Mouse (Mus musculus) erythroblast, embryonic 14.5 days (primary cell): ENCODE results near the gene Mrpl12. TPM values are rescaled to one million over a fixed set of nuclear protein-coding genes. Genes with fewer than 3 reads are reported as not detected.

Experiments used
- H3K27me3 ChIP-seq: 2 replicates; pipeline ENCODE4 v1.6.1; 2012; ENCODE audit warnings: inconsistent platforms; ENCODE audit not compliant: control insufficient read depth
- H3K36me3 ChIP-seq: 2 replicates; pipeline ENCODE4 v1.6.1; 2012; ENCODE audit warnings: mild to moderate bottlenecking, inconsistent platforms; ENCODE audit not compliant: control insufficient read depth
- H3K4me1 ChIP-seq: 2 replicates; pipeline ENCODE4 v1.6.1; 2012; ENCODE audit warnings: inconsistent platforms; ENCODE audit not compliant: control insufficient read depth
- H3K4me3 ChIP-seq: replicated peaks from 2 replicates; pipeline ENCODE3; 2012; ENCODE audit warnings: moderate library complexity, mild to moderate bottlenecking, inconsistent platforms
- H3K9me3 ChIP-seq: 2 replicates; pipeline ENCODE4 v1.6.1; 2012; ENCODE audit warnings: low read length, inconsistent platforms, mixed read lengths; ENCODE audit not compliant: control insufficient read depth
- GATA1 ChIP-seq: IDR thresholded peaks from 2 replicates; pipeline ENCODE4 v1.6.1; 2012; ENCODE audit warnings: low read length, inconsistent platforms, mixed read lengths
- TAL1 ChIP-seq: IDR thresholded peaks from 3 replicates; pipeline ENCODE4 v1.6.1; 2012; ENCODE audit warnings: low read length, inconsistent platforms, mixed read lengths
- polyA plus RNA-seq: library from polyadenylated mRNA; stranded (reverse); fragments of >175 nt; gene quantifications from 2 replicates; pipeline ENCODE4 v1.2.3, GENCODE M21; 2012

The Mrpl12 gene
- polyA plus RNA-seq, 1 experiment = 16.8 TPM

- TF ChIP-seq TAL1 = no peak
- no peak for TF ChIP-seq GATA1
- H3K4me1 ChIP-seq = peaks cover 10% of the 10 kb centered on the region
- peaks cover 49% of the 10 kb centered on the region for H3K27me3 ChIP-seq
- no peak overlapping the region for H3K4me3 ChIP-seq
- H3K9me3 ChIP-seq = peaks cover 5% of the 10 kb centered on the region; the same call in 1 of the 2 replicates
- H3K36me3 ChIP-seq = peaks cover 2% of the 10 kb centered on the region; the same call in 1 of the 2 replicates
Measured at GRCm38 (mm10) chr11:120535804-120536203, 51.4 kb downstream of the Mrpl12 start.

GRCm38 (mm10) chr11:120538485-120538884 is 54.1 kb downstream of the Mrpl12 start:
- peaks cover 9% of the 10 kb centered on the region for H3K4me1 ChIP-seq
- no peaks in the 10 kb centered on the region for H3K9me3 ChIP-seq
- H3K36me3 ChIP-seq = peaks cover 13% of the 10 kb centered on the region
- peaks cover 22% of the 10 kb centered on the region for H3K27me3 ChIP-seq
- no peak overlapping the region for H3K4me3 ChIP-seq
- no peak for TF ChIP-seq GATA1
- TF ChIP-seq TAL1 = no peak

Other genes with a start within 250 kb of the Mrpl12 start
- gene Actg1, start 136.1 kb upstream of the Mrpl12 start, polyA plus RNA-seq = 9.0 TPM in 2 replicates
- not detected in 2 replicates for gene Fscn2, start 123.1 kb upstream of the Mrpl12 start, polyA plus RNA-seq
- 1.2 and 2.2 TPM in 2 replicates for gene Faap100, start 105.8 kb upstream of the Mrpl12 start, polyA plus RNA-seq
- gene Nploc4, start 46.9 kb upstream of the Mrpl12 start, polyA plus RNA-seq = 8.8 and 9.3 TPM in 2 replicates
- gene Tspan10, start 42.0 kb upstream of the Mrpl12 start, polyA plus RNA-seq = not detected in 2 replicates
- gene Pde6g, start 31.1 kb upstream of the Mrpl12 start, polyA plus RNA-seq = not detected in 2 replicates
- 0.41 and 0.65 TPM in 2 replicates for gene Oxld1, start 26.5 kb upstream of the Mrpl12 start, polyA plus RNA-seq
- gene Ccdc137, start 26.5 kb upstream of the Mrpl12 start, polyA plus RNA-seq = 0.75 and 1.4 TPM in 2 replicates
- 2.6 and 4.9 TPM in 2 replicates for gene Arl16, start 17.0 kb upstream of the Mrpl12 start, polyA plus RNA-seq
- gene Slc25a10, start 7.2 kb downstream of the Mrpl12 start, polyA plus RNA-seq = 5.5 and 6.6 TPM in 2 replicates
- 0.03 TPM in 1 of 2 replicates, not detected in the other for gene Gcgr, start 46.1 kb downstream of the Mrpl12 start, polyA plus RNA-seq
- gene Mcrip1, start 65.1 kb downstream of the Mrpl12 start, polyA plus RNA-seq = 4.1 and 5.7 TPM in 2 replicates
- 0.05 TPM in 1 of 2 replicates, not detected in the other for gene Ppp1r27, start 66.5 kb downstream of the Mrpl12 start, polyA plus RNA-seq
- 23.2 and 24.6 TPM in 2 replicates for gene P4hb, start 88.6 kb downstream of the Mrpl12 start, polyA plus RNA-seq
- gene Arhgdia, start 97.0 kb downstream of the Mrpl12 start, polyA plus RNA-seq = 52.3 and 59.5 TPM in 2 replicates
- 56.7 and 59.1 TPM in 2 replicates for gene Alyref, start 113.8 kb downstream of the Mrpl12 start, polyA plus RNA-seq
- 12.9 and 19.1 TPM in 2 replicates for gene Anapc11, start 113.8 kb downstream of the Mrpl12 start, polyA plus RNA-seq
- gene Npb, start 123.9 kb downstream of the Mrpl12 start, polyA plus RNA-seq = 0.46 TPM in 1 of 2 replicates, not detected in the other
- gene Pcyt2, start 133.3 kb downstream of the Mrpl12 start, polyA plus RNA-seq = 9.6 and 12.2 TPM in 2 replicates
- 19.3 and 22.9 TPM in 2 replicates for gene Sirt7, start 140.6 kb downstream of the Mrpl12 start, polyA plus RNA-seq
- gene Mafg, start 149.0 kb downstream of the Mrpl12 start, polyA plus RNA-seq = 18.3 and 20.4 TPM in 2 replicates
- 0.03 and 0.06 TPM in 2 replicates for gene Pycr1, start 159.2 kb downstream of the Mrpl12 start, polyA plus RNA-seq
- gene Myadml2, start 163.5 kb downstream of the Mrpl12 start, polyA plus RNA-seq = not detected in 2 replicates
- 0.02 TPM in 1 of 2 replicates, not detected in the other for gene Notum, start 176.6 kb downstream of the Mrpl12 start, polyA plus RNA-seq
- 50.9 and 60.7 TPM in 2 replicates for gene Aspscr1, start 188.4 kb downstream of the Mrpl12 start, polyA plus RNA-seq
- gene Cenpx, start 229.1 kb downstream of the Mrpl12 start, polyA plus RNA-seq = 5.2 and 14.7 TPM in 2 replicates
- gene Lrrc45, start 229.3 kb downstream of the Mrpl12 start, polyA plus RNA-seq = 1.4 and 1.5 TPM in 2 replicates
- gene Rac3, start 236.9 kb downstream of the Mrpl12 start, polyA plus RNA-seq = 0.08 and 0.41 TPM in 2 replicates
- gene Dcxr, start 242.7 kb downstream of the Mrpl12 start, polyA plus RNA-seq = 0.66 and 1.3 TPM in 2 replicates
- not detected in 2 replicates for gene Cbr2, start 247.5 kb downstream of the Mrpl12 start, polyA plus RNA-seq